Mouse (Mus musculus): Measurements from ENCODE around the gene Ide. TPM values are rescaled to one million over a fixed set of nuclear protein-coding genes. Genes with fewer than 3 reads are reported as not detected.

The Ide gene
- total RNA-seq (2012; rRNA removed) (32.6 and 41.1 TPM in 2 replicates), polyA plus RNA-seq (2012; ENCODE audit: insufficient read depth in 1 of 2, insufficient read length in 2 of 2, low read depth in 1 of 2, low replicate concordance in 2 of 2, missing spikeins in 1 of 2) (10 to 100 TPM; 76.8 to 87.5 TPM)

- Histone ChIP-seq H3K36me3 (ENCODE audit: control insufficient read depth in 1 of 2, insufficient read depth in 2 of 2, low read length in 2 of 2) (peaks cover 0 to 19% of the 10 kb centered on the region in 2 experiments; a peak in 3 of 4 replicates), H3K9ac (ENCODE audit: control insufficient read depth, low read depth, low read length, poor library complexity, severe bottlenecking) (no peak within 1 kb of the TSS), H3K4me3 (ENCODE audit: control insufficient read depth in 1 of 2, insufficient read depth in 1 of 2, low read depth in 2 of 2, low read length in 2 of 2) (no peak within 1 kb of the TSS), H3K9me3 (replicated peaks; ENCODE audit: insufficient read depth, low read length) (no peaks in the 10 kb centered on the region), H3K27me3 (ENCODE audit: control insufficient read depth in 1 of 2, insufficient read depth in 2 of 2, low read length in 2 of 2) (no peaks in the 10 kb centered on the region), H3K79me2 (ENCODE audit: control insufficient read depth, insufficient read depth, low read length, poor library complexity) (peaks cover 14% of the 10 kb centered on the region), H3K4me1 (ENCODE audit: control insufficient read depth in 1 of 2, insufficient read depth in 2 of 2, low read length in 2 of 2) (peaks cover 15 to 17% of the 10 kb centered on the region in 2 experiments), H3K27ac (ENCODE audit: control insufficient read depth, low read depth, low read length) (no peak within 1 kb of the TSS)
- no peak for DNase-seq (ENCODE audit: low read depth, low spot score)
- TF ChIP-seq HCFC1 (IDR thresholded peaks at IDR 0.05; ENCODE audit: low read depth, low read length) (no peak), TCF12 (IDR thresholded peaks at IDR 0.05; ENCODE audit: low read depth, low read length) (no peak), ELF1 (IDR thresholded peaks at IDR 0.05; ENCODE audit: low read depth, low read length) (no peak), MYB (IDR thresholded peaks at IDR 0.05; ENCODE audit: low read depth, low read length) (no peak), USF2 (IDR thresholded peaks at IDR 0.05; ENCODE audit: borderline replicate concordance in 1 of 2, insufficient read depth in 1 of 2, low read depth in 1 of 2, low read length in 2 of 2) (no peak), POLR2AphosphoS2 (IDR thresholded peaks at IDR 0.05; ENCODE audit: low read length) (no peak), ZKSCAN1 (IDR thresholded peaks at IDR 0.05; ENCODE audit: low read depth, low read length) (no peak), RAD21 (IDR thresholded peaks at IDR 0.05; ENCODE audit: low read depth, low read length) (no peak)
Measured at GRCm38 (mm10) chr19:37337752-37338151, at the start of gene Ide. Gene Ide (minus strand): TSS chr19:37337852.

DNA sequence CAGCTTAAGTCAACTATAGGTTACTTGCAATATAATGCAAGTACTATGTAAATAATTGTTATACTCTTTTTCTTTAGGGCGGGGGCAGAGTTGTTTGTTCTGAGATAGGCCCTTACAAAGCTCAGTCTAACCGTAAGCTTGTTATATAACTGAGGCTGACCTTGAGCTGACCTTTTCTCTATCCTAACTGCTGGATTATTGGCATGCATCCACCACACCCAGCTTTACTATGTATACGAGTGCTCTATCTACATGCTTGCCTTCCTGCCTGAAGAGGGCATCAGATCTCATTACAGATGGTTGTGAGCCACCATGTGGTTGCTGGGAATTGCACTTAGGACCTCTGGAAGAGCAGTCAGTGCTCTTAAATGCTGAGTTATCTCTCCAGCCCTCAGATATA, 48.5 kb upstream of the Ide start:
- Histone ChIP-seq H3K4me1 (ENCODE audit: control insufficient read depth in 1 of 2, insufficient read depth in 2 of 2, low read length in 2 of 2) (peaks cover 2 to 7% of the 10 kb centered on the region in 2 experiments; a peak in 2 of 4 replicates), H3K27me3 (ENCODE audit: control insufficient read depth in 1 of 2, insufficient read depth in 2 of 2, low read length in 2 of 2) (no peaks in the 10 kb centered on the region), H3K4me3 (ENCODE audit: control insufficient read depth in 1 of 2, insufficient read depth in 1 of 2, low read depth in 2 of 2, low read length in 2 of 2) (no peak overlapping the region), H3K9ac (ENCODE audit: control insufficient read depth, low read depth, low read length, poor library complexity, severe bottlenecking) (no peak overlapping the region), H3K79me2 (ENCODE audit: control insufficient read depth, insufficient read depth, low read length, poor library complexity) (peaks cover 26% of the 10 kb centered on the region), H3K36me3 (ENCODE audit: control insufficient read depth in 1 of 2, insufficient read depth in 2 of 2, low read length in 2 of 2) (peaks cover 13 to 70% of the 10 kb centered on the region in 2 experiments), H3K27ac (ENCODE audit: control insufficient read depth, low read depth, low read length) (no peak overlapping the region), H3K9me3 (replicated peaks; ENCODE audit: insufficient read depth, low read length) (no peaks in the 10 kb centered on the region)
- no peak for DNase-seq (ENCODE audit: low read depth, low spot score)
- TF ChIP-seq ZC3H11A (IDR thresholded peaks at IDR 0.05; ENCODE audit: low read depth, low read length) = no peak
- TF ChIP-seq CTCF (IDR thresholded peaks at IDR 0.05 in 2 of 3, conservative IDR thresholded peaks at IDR 0.05 in 1 of 3; ENCODE audit: control insufficient read depth in 1 of 3, insufficient read depth in 1 of 3, low read depth in 2 of 3, low read length in 3 of 3, poor library complexity in 1 of 3, severe bottlenecking in 1 of 3) = peak in 1 of 3 experiments; percentile 13; a peak in 2 of 6 replicates
- no peak for TF ChIP-seq TCF12 (IDR thresholded peaks at IDR 0.05; ENCODE audit: low read depth, low read length)
- TF ChIP-seq TAL1 (IDR thresholded peaks at IDR 0.05; ENCODE audit: low read length) = no peak
- no peak for TF ChIP-seq ZKSCAN1 (IDR thresholded peaks at IDR 0.05; ENCODE audit: low read depth, low read length)

DNA sequence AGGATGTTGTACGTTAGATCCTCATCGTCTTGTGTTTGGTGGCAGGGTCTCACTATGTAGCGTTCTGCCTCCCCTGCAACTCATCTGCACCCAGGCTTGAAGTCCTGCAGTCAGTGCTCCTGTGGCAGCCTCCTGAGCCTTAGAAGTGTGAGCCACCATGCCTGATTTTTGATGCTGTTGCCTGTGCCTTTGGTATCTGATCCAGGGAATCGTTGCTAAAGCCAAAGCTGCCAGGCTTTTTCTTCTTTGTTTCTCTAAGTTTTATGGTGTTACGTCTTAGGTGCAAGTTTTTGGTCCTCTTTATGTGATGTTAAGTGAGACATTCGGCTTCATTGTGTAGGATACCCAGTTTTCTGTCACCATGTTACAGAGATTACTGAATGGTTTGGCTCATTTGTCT, 41.2 kb upstream of the Ide start:
- peaks cover 21 to 37% of the 10 kb centered on the region in 2 experiments for H3K36me3 ChIP-seq (ENCODE audit: control insufficient read depth in 1 of 2, insufficient read depth in 2 of 2, low read length in 2 of 2)
- no peak overlapping the region for H3K27ac ChIP-seq (ENCODE audit: control insufficient read depth, low read depth, low read length)
- no peak for TF ChIP-seq TAL1 (IDR thresholded peaks at IDR 0.05; ENCODE audit: low read length)
- no peak for TF ChIP-seq SMC3 (IDR thresholded peaks at IDR 0.05; ENCODE audit: low read depth, low read length)
- TF ChIP-seq POLR2A (IDR thresholded peaks at IDR 0.05; ENCODE audit: control insufficient read depth in 1 of 2, insufficient read depth in 1 of 2, low read depth in 1 of 2, low read length in 2 of 2, poor library complexity in 1 of 2) = no peak
- no peak for TF ChIP-seq BHLHE40 (IDR thresholded peaks at IDR 0.05; ENCODE audit: borderline replicate concordance, low read depth, low read length)
- TF ChIP-seq TBP (IDR thresholded peaks at IDR 0.05; ENCODE audit: low read depth, low read length) = no peak
- TF ChIP-seq POLR2AphosphoS2 (IDR thresholded peaks at IDR 0.05; ENCODE audit: low read length) = no peak
- TF ChIP-seq POLR2AphosphoS5 (IDR thresholded peaks at IDR 0.05; ENCODE audit: borderline replicate concordance, low read depth, low read length) = no peak
- no peak for TF ChIP-seq MAX (IDR thresholded peaks at IDR 0.05; ENCODE audit: low read length)
- TF ChIP-seq CTCF (IDR thresholded peaks at IDR 0.05 in 2 of 3, conservative IDR thresholded peaks at IDR 0.05 in 1 of 3; ENCODE audit: control insufficient read depth in 1 of 3, insufficient read depth in 1 of 3, low read depth in 2 of 3, low read length in 3 of 3, poor library complexity in 1 of 3, severe bottlenecking in 1 of 3) = no peak
- no peak for TF ChIP-seq ZMIZ1 (IDR thresholded peaks at IDR 0.05; ENCODE audit: low read depth, low read length)
- TF ChIP-seq JUND (IDR thresholded peaks at IDR 0.05; ENCODE audit: low read depth, low read length) = no peak
- no peak for TF ChIP-seq CHD2 (IDR thresholded peaks at IDR 0.05; ENCODE audit: low read length)
- TF ChIP-seq MXI1 (IDR thresholded peaks at IDR 0.05; ENCODE audit: low read depth, low read length) = no peak
- TF ChIP-seq NRF1 (IDR thresholded peaks at IDR 0.05; ENCODE audit: insufficient read depth, low read depth, low read length, poor library complexity, severe bottlenecking) = no peak
- H3K4me1 ChIP-seq (ENCODE audit: control insufficient read depth in 1 of 2, insufficient read depth in 2 of 2, low read length in 2 of 2) = peaks cover 9 to 17% of the 10 kb centered on the region in 2 experiments
- H3K4me3 ChIP-seq (ENCODE audit: control insufficient read depth in 1 of 2, insufficient read depth in 1 of 2, low read depth in 2 of 2, low read length in 2 of 2) = peak overlapping the region in 1 of 2 experiments; percentile 17; a peak in 1 of 4 replicates
- no peaks in the 10 kb centered on the region for H3K27me3 ChIP-seq (ENCODE audit: control insufficient read depth in 1 of 2, insufficient read depth in 2 of 2, low read length in 2 of 2)
- no peaks in the 10 kb centered on the region for H3K9me3 ChIP-seq (replicated peaks; ENCODE audit: insufficient read depth, low read length)
- peaks cover 70% of the 10 kb centered on the region for H3K79me2 ChIP-seq (ENCODE audit: control insufficient read depth, insufficient read depth, low read length, poor library complexity)
- no peak for DNase-seq (ENCODE audit: low read depth, low spot score)
- no peak overlapping the region for H3K9ac ChIP-seq (ENCODE audit: control insufficient read depth, low read depth, low read length, poor library complexity, severe bottlenecking)
